Comparison of ENCODE assay signal across 10 mouse cellular contexts in the genomic region with DNA sequence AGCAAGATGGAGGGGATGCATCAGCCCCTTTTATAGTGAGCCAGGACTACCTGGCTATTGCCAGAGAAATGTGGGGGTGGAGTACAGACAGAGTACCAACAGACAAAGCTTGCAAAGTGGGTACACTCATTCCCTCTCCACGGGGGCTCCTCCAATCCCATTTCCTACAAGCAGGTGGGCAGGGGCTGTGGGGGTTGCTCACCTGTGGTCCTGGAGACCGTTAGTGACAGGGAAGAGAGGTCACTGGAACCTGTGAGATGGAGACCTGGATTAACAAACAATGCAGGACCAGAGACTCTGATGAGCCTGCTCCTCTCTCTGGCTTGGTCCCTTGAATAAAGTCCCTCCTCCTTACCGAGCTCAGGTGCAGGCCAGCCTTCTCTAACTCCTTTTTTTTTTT. TPM values are rescaled to one million over a fixed set of nuclear protein-coding genes. Genes with fewer than 3 reads are reported as not detected.
A peak's percentile ranks its signal among the peaks of the same experiment; 100 is the strongest.
DNase-seq lines count a peak whose midpoint lies in the region; ATAC-seq lines count a peak whose summit lies in the region.
"Had no signal": no experiment of that assay in that cellular context is flagged by ENCODE, and none has a peak within 500 bp of the region (broad histone marks: within the 10 kb centered on the region; RNA-seq: fewer than 3 reads in every experiment).

No protein-coding gene starts in this region.

- no peak overlapping the region for H3K9ac ChIP-seq in limb, embryonic 15.5 days

- H3K27ac ChIP-seq in limb, embryonic 15.5 days = 0 out of 2 replicates have a peak overlapping the region, but pooled peaks have one; percentile 91

- peaks cover 14% of the 10 kb centered on the region for H3K36me3 ChIP-seq in erythroblast, embryonic 14.5 days (ENCODE audit: control insufficient read depth)
- H3K36me3 ChIP-seq in limb, embryonic 15.5 days = peaks cover 9% of the 10 kb centered on the region

- H3K4me1 ChIP-seq in erythroblast, embryonic 14.5 days (ENCODE audit: control insufficient read depth) = peaks cover 43% of the 10 kb centered on the region
- peaks cover 16% of the 10 kb centered on the region; the same call in 1 of the 2 replicates for H3K4me1 ChIP-seq in limb, embryonic 15.5 days

- 67% methylated on average over 3 of the region's 3 CpGs for WGBS in limb, embryonic 15.5 days

- H3K27me3 ChIP-seq in erythroblast, embryonic 14.5 days (ENCODE audit: control insufficient read depth) = peaks cover 3% of the 10 kb centered on the region
- H3K27me3 ChIP-seq in limb, embryonic 15.5 days = no peaks in the 10 kb centered on the region

- peak overlapping the region; percentile 95 for H3K4me2 ChIP-seq in limb, embryonic 15.5 days

- peak overlapping the region; percentile 72 for H3K4me3 ChIP-seq in erythroblast, embryonic 14.5 days (replicated peaks)
- H3K4me3 ChIP-seq in limb, embryonic 15.5 days = peak overlapping the region; percentile 89

- DNase-seq in thymus, postnatal 0 days (ENCODE audit: low spot score) = peak; percentile 11
- no peak for DNase-seq in thymus, postnatal 10 days (ENCODE audit: low spot score in 2 of 2)
- no peak for DNase-seq in yolk sac, embryonic 10.5 days (ENCODE audit: low spot score)
- DNase-seq in layer of hippocampus, adult 9-11 months = no peak

- ATAC-seq in erythroblast, adult 5-6 weeks (replicated peaks; ENCODE audit: low FRiP score, poor library complexity, severe bottlenecking) = no peak
- no peak for ATAC-seq in limb, embryonic 15.5 days (ENCODE audit: insufficient number of reproducible peaks, low FRiP score, low TSS enrichment, low read depth)
- no peak for ATAC-seq in erythroid progenitor cell, adult 5-6 weeks (replicated peaks; ENCODE audit: low FRiP score, poor library complexity, severe bottlenecking)

- H3K9me3 ChIP-seq in erythroblast, embryonic 14.5 days (ENCODE audit: control insufficient read depth, low read length) = no peaks in the 10 kb centered on the region
- H3K9me3 ChIP-seq in limb, embryonic 15.5 days = no peaks in the 10 kb centered on the region

RNA-seq across cellular contexts. Expression of a gene that starts 1.5 kb away (rescaled TPM):
- polyA plus RNA-seq in erythroblast, embryonic 14.5 days (2012) = 0.32 and 0.48 TPM in 2 replicates
- 1.5 TPM in 1 of 2 replicates, not detected in the other for total RNA-seq in erythroblast, adult 5-6 weeks (2015; ENCODE audit: low replicate concordance)
- 0.68 and 2.2 TPM in 2 replicates for total RNA-seq in erythroblast, adult 5-6 weeks (2017; ENCODE audit: low replicate concordance)
- polyA plus RNA-seq in thymus, postnatal 0 days (2015; fragmentation: Nextera tagmentation; extraction: Ambion mirVana) = 37.2 and 38.0 TPM in 2 replicates
- polyA plus RNA-seq in limb, embryonic 15.5 days (2015; fragmentation: Nextera tagmentation; extraction: Ambion mirVana) = 11.8 and 14.1 TPM in 2 replicates
- 1.7 and 3.2 TPM in 2 replicates for total RNA-seq in erythroid progenitor cell, adult 5-6 weeks (2015; ENCODE audit: low replicate concordance)
- total RNA-seq in erythroid progenitor cell, adult 5-6 weeks (2017; ENCODE audit: low replicate concordance) = 4.0 TPM in 1 of 2 replicates, not detected in the other

RNA-seq across cellular contexts. Expression of a gene that starts 23.4 kb away (rescaled TPM):
- 10.2 and 11.9 TPM in 2 replicates for polyA plus RNA-seq in erythroblast, embryonic 14.5 days (2012)
- total RNA-seq in erythroblast, adult 5-6 weeks (2015; ENCODE audit: low replicate concordance) = 0.96 and 2.3 TPM in 2 replicates
- 14.9 and 21.9 TPM in 2 replicates for total RNA-seq in erythroblast, adult 5-6 weeks (2017; ENCODE audit: low replicate concordance)
- 35.2 and 41.3 TPM in 2 replicates for polyA plus RNA-seq in thymus, postnatal 0 days (2015; fragmentation: Nextera tagmentation; extraction: Ambion mirVana)
- polyA plus RNA-seq in limb, embryonic 15.5 days (2015; fragmentation: Nextera tagmentation; extraction: Ambion mirVana) = 49.6 and 49.8 TPM in 2 replicates
- total RNA-seq in erythroid progenitor cell, adult 5-6 weeks (2015; ENCODE audit: low replicate concordance) = 12.3 and 14.3 TPM in 2 replicates
- total RNA-seq in erythroid progenitor cell, adult 5-6 weeks (2017; ENCODE audit: low replicate concordance) = 19.9 and 45.4 TPM in 2 replicates

RNA-seq across cellular contexts. Expression of a gene that starts 37.1 kb away (rescaled TPM):
- 15.2 and 16.7 TPM in 2 replicates for polyA plus RNA-seq in erythroblast, embryonic 14.5 days (2012)
- total RNA-seq in erythroblast, adult 5-6 weeks (2015; ENCODE audit: low replicate concordance) = 10.0 and 23.2 TPM in 2 replicates
- 12.0 and 15.7 TPM in 2 replicates for total RNA-seq in erythroblast, adult 5-6 weeks (2017; ENCODE audit: low replicate concordance)
- polyA plus RNA-seq in thymus, postnatal 0 days (2015; fragmentation: Nextera tagmentation; extraction: Ambion mirVana) = 57.5 and 66.6 TPM in 2 replicates
- 73.4 and 73.8 TPM in 2 replicates for polyA plus RNA-seq in limb, embryonic 15.5 days (2015; fragmentation: Nextera tagmentation; extraction: Ambion mirVana)
- 34.8 and 90.5 TPM in 2 replicates for total RNA-seq in erythroid progenitor cell, adult 5-6 weeks (2015; ENCODE audit: low replicate concordance)
- 34.0 and 34.3 TPM in 2 replicates for total RNA-seq in erythroid progenitor cell, adult 5-6 weeks (2017; ENCODE audit: low replicate concordance)

RNA-seq across cellular contexts. Expression of a gene that starts 50.0 kb away (rescaled TPM):
- polyA plus RNA-seq in erythroblast, embryonic 14.5 days (2012) = 0.32 and 0.99 TPM in 2 replicates
- 10.4 and 16.1 TPM in 2 replicates for total RNA-seq in erythroblast, adult 5-6 weeks (2015; ENCODE audit: low replicate concordance)
- 4.7 and 8.3 TPM in 2 replicates for total RNA-seq in erythroblast, adult 5-6 weeks (2017; ENCODE audit: low replicate concordance)
- 3.4 and 3.8 TPM in 2 replicates for polyA plus RNA-seq in thymus, postnatal 0 days (2015; fragmentation: Nextera tagmentation; extraction: Ambion mirVana)
- 1.8 and 2.7 TPM in 2 replicates for polyA plus RNA-seq in limb, embryonic 15.5 days (2015; fragmentation: Nextera tagmentation; extraction: Ambion mirVana)
- 8.0 and 22.7 TPM in 2 replicates for total RNA-seq in erythroid progenitor cell, adult 5-6 weeks (2015; ENCODE audit: low replicate concordance)
- not detected in 2 replicates for total RNA-seq in erythroid progenitor cell, adult 5-6 weeks (2017; ENCODE audit: low replicate concordance)
- polyA plus RNA-seq: C2C12; cortical plate, adult 2 months had no signal

RNA-seq across cellular contexts. Expression of a gene that starts 50.3 kb away (rescaled TPM):
- polyA plus RNA-seq in erythroblast, embryonic 14.5 days (2012) = 12.9 and 13.5 TPM in 2 replicates
- total RNA-seq in erythroblast, adult 5-6 weeks (2015; ENCODE audit: low replicate concordance) = 32.0 and 46.7 TPM in 2 replicates
- total RNA-seq in erythroblast, adult 5-6 weeks (2017; ENCODE audit: low replicate concordance) = 10.2 and 13.5 TPM in 2 replicates
- polyA plus RNA-seq in thymus, postnatal 0 days (2015; fragmentation: Nextera tagmentation; extraction: Ambion mirVana) = 133 and 134 TPM in 2 replicates
- 144 and 149 TPM in 2 replicates for polyA plus RNA-seq in limb, embryonic 15.5 days (2015; fragmentation: Nextera tagmentation; extraction: Ambion mirVana)
- 78.9 and 80.1 TPM in 2 replicates for total RNA-seq in erythroid progenitor cell, adult 5-6 weeks (2015; ENCODE audit: low replicate concordance)
- 19.6 and 26.4 TPM in 2 replicates for total RNA-seq in erythroid progenitor cell, adult 5-6 weeks (2017; ENCODE audit: low replicate concordance)
